Mouse (Mus musculus) kidney, adult 10 weeks (tissue): Measurements from ENCODE around the gene Bzw2. TPM values are rescaled to one million over a fixed set of nuclear protein-coding genes. Genes with fewer than 3 reads are reported as not detected.

ENCODE experiments used
- polyA plus RNA-seq: library from polyadenylated mRNA; stranded (reverse); fragments of 350-450 nt; fragmentation: Illumina TruSeq; extraction: RNeasy Lipid Tissue Mini Kit (QIAGEN cat#74804); gene quantifications from one replicate; pipeline ENCODE4 v1.2.3, GENCODE M21; 2014; ENCODE audit warnings: low read depth, low replicate concordance

Gene Bzw2
- polyA plus RNA-seq = 30.9 TPM

GRCm38 (mm10) chr12:36157638-36158308 is at the start of gene Bzw2:
Bzw2 (minus strand) TSS chr12:36158080.

DNA sequence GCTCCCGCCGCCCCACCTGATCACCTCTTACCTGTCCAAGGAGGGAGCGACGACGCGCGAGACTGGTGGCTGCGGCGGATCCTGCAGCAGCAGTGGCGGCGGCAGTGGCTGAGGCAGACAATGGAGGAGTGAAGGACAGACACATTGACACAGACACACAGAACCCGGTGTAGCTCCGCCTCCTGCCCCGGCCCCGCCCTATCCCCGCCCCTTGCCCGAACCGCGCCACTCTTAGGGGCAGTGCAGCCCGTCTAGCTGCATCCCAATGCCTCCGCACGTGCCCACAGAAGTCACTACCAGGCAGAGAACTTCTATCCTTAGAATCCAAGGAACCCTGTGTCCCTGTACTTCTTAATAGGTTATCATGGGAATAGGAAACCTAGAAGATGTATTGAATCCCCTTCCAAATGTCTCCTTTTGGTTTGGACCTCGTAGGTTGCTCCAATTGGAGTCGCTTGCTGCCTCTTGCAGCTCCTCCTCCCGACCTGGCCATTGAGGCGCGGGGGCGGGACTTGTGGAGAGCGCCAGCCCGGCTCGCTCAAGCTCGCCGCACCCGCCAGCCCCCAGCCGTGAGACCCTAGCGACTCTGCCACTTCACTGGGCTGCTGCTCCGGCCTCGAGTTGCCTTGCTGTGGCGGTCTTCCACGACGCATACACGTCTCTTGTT is 1.1 kb downstream of the Bzw2 start, which contains the start of gene Ankmy2:
Ankmy2 (plus strand) TSS at position 478 of the 667 bp plus-strand sequence.

DNA sequence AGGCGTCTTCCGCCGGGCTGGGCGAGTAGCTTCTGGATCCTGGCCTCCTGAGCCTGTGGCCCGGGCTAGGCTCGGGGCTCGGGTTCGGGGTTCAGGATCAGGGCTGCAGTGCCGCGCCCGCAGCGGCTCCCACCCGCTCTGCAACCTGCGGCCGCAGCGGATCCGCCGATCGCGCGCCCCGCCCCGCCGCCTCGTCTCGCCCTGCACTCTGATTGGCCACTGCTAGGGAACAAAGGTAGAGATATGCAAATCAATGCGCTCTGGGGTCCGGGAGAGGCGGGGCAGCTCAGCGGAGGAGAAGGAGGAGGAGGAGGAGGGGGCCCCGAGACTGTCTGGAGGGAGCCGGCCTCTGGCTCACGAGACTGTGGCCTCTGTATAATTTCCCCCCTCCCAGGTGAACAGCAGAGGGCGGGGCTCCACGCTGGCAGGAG is 115.5 kb downstream of the Bzw2 start, which contains the start of gene Tspan13:
Tspan13 (minus strand) TSS at position 153 of the 431 bp plus-strand sequence.

Other genes starting within 250 kb of the Bzw2 start
- not detected for gene Agr3, start 232.5 kb downstream of the Bzw2 start, polyA plus RNA-seq
- gene Agr2, start 165.2 kb downstream of the Bzw2 start, polyA plus RNA-seq = not detected
- gene Tspan13, start 115.6 kb downstream of the Bzw2 start, polyA plus RNA-seq = 29.1 TPM
- gene Ankmy2, start 966 bp downstream of the Bzw2 start, polyA plus RNA-seq = 49.2 TPM
- not detected for gene Lrrc72, start 95.3 kb upstream of the Bzw2 start, polyA plus RNA-seq
- 233 TPM for gene Sostdc1, start 156.1 kb upstream of the Bzw2 start, polyA plus RNA-seq
- gene Ispd, start 223.4 kb upstream of the Bzw2 start, polyA plus RNA-seq = 16.0 TPM
- 1.4 TPM for gene D630036H23Rik, start 224.1 kb upstream of the Bzw2 start, polyA plus RNA-seq